Mouse (Mus musculus): Measurements from ENCODE around the gene B3glct.

The B3glct gene

DNA sequence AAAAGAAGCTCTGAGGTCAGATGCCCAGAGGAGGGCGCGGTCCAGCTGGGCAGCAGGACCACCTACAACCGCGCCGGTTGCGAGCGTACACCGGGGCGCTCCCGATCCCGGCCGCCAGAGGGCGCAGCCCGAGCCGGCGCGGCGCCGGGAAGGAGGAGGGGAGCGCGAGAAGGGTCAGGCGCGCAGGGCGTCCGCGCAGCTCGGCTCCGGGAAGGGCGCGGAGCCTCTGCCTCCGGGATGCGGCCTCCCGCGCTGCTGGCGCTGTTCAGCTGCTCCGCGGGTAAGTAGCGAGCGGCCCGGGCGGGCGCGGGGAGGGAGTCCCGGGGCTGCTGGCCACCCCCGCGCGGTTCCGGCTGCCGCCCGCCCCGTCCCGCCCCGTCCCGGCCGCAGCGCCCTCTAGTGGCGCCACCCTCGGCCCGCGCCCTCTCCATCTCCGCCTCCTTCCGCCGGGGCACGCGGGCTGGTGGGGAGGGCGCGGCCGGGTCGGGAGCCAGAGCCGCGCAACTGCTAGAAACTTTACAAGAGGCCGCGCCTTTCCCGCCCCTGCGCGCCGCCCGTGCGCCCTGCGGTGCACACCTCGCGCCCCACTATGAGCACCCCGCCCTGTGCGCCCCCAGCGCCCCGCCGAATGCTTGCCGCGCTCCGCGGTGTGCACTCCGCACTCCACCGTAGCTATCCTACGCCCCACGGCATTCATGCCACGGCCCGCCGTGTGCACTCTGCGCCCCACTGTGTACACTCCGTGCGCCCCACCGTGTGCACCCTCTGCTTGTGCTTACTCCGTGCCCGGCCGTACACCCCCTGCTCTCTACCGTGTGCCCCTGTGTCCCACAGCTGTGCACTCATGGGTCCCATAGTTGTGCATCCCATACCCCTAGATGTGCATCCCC, at the start of gene B3glct:
TSS of gene B3glct (plus strand) at position 131 of the 890 bp plus-strand sequence.
- DNase-seq, result peak; percentile 98

GRCm38 (mm10) chr5:149634409-149635035, 43.5 kb upstream of the B3glct start:
- no peak for DNase-seq

GRCm38 (mm10) chr5:149635556-149635955, 42.5 kb upstream of the B3glct start:
- DNase-seq, result no peak

DNA sequence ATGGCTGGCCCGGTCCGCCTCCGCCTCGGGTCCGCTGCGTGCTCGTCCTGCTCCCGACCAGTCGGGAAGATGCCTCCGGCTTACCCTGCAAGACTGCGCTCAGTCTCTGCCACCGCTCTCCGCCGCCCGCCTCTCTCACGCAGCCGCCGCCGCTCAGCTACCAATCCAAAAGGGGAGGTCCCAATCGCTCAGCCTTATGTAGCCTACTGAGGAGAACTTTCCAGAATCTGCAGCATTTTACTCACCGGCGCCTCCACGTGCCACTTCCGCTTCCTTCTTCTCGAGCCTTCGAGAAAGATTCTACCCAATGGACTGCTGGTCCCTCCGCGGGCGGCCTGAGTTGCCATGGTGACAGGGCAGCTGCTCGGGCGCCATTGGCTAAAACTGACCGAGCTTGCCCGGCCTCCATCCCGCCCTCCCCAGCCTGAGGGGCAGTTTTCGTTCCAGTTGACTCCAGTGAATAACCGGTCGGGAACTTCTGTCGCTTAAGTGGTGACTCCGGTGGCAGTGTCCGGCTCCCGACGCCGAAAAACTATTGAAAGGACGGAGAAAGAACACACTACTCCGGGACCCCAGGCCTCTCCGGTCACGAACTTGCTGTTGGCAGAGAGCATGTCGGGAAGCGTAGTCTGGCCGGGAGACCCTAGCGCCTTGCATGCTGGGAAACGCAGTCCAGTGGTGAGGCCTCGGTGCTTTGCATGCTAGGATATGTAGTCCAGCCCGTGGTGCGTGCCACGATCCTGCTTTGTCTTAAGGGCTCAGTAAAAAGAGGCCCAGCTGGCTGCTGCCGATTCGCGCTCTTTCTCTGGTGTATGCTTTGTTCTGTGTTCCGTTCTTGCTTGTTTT, 41.7 kb upstream of the B3glct start, which contains the start of gene Hsph1:
TSS of gene Hsph1 (minus strand) at position 302 of the 846 bp plus-strand sequence.
- DNase-seq, result peak; percentile 100

DNA sequence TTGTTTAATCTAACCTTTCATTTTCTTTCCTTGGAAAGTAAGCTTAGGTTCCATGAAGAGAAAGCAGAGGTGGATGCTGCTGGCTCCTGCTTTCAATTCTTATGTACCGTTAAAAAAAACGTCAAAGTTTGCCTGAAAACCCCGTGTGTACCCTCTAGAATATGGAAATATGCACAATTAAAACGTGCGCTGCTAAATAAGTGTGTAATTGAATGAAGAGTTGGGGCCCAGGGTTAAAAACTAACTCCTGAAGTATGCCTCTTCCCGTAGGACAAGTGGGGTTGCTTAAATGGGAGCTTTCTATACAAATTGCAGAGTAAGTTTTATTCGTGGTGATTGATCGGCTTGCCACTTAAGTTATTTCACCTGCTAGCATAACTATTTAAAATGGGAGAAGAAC, 40.7 kb upstream of the B3glct start:
- DNase-seq, result no peak

DNA sequence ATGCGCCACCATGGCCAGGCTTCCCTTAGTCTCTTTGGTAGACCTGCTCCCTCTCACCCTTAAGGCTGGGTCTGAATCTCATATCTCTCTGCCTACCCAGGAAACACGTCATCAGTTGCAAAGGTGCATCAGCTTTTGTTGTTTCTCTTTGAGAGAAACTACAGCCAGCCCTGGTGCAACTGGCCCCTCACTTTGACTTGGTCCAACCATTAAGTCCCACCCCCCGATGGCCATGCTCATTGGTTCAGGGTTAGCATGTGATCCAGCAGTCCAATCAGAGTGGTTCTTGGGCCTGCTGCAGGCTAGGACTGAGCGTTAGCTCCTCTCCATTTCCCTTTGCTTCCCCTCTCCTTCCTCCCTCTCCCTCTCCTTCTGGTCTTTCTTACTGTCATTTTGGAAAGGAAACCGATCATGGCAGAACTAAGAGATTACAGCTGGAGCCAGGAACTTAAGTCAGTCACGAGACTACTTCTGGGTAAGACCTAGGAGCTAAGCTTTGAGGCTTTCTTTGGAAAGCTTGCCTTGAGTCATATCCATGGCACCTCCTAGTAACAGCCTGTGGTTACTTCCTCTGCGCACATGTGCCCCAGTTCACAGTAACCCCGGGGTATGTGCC, 36.6 kb upstream of the B3glct start:
- DNase-seq, result no peak

- no peak for DNase-seq
Measured at GRCm38 (mm10) chr5:149642366-149642765, 35.7 kb upstream of the B3glct start.

GRCm38 (mm10) chr5:149642783-149643509, 35.1 kb upstream of the B3glct start:
- DNase-seq, result no peak

GRCm38 (mm10) chr5:149647367-149648115, 30.5 kb upstream of the B3glct start:
- DNase-seq, result no peak

DNA sequence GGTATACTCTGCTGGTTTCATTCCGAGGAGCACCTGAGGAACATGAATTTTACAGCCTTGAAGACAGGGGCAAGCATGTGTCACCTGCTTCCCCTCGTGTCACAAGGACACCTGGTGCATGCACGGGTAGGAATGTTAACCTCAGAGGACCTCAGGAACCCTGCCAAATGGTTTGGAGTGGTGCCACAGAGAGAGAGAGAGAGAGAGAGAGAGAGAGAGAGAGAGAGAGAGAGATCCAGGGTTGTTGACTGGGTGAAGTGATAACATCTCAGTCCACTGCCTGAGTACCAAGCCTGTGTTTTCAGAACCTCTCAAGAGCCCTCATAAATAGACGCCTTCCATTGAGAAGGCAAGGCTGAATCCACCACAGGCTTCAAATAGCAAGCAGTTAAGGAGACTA, 29.8 kb upstream of the B3glct start:
- no peak for DNase-seq

- DNase-seq, result no peak
Measured at GRCm38 (mm10) chr5:149648895-149649406, 29.1 kb upstream of the B3glct start.

DNA sequence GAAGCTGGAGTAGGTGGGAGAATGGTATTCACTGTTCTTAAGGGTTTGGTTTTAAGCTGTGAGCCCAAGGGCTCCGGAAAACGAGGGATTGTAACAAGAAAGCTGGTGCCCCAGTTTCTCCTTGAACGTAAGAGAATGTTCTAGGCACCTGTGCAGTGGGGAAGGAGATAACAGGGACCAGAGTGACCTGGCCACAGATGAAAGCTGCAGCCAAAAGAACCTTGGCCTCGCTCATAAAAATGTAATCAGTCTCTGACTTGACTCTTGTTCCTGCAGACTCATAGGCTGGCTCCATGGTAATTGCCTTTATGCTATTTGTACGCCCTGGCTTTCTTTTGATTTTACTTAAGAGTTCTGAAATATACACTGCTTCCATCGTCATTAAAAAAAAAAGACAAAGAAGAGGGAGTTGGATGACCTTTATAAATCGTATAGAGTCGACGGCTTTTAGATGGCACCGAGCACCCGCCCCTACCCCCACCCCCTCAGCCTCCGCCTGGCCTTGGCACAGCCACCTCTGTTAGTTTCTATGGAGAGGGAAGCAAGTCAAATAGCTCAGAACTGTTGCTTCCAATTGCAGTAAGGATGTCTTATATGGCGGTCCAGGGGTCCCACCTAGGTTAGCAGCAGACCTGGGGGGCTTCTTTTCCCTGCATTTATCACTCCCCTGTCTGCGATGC, 28.4 kb upstream of the B3glct start:
- no peak for DNase-seq

DNA sequence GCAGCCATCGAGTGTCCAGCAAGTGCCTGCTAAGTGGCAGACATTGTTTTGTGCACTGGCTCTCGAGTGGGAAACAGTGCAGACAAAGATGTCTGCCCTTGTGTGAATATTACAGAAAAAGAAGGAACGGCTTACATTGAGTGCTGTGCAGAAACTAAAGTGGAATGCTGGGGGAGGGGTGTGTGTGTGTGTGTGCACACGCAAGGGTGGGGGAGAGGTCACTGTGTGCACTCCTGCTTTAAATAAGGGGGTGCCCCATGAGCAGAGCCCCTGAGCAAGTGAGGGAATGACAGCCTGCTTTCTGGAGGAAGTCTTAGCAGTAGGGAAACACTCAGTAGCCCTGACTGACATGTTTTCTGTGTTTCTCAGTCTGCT, 27.9 kb upstream of the B3glct start:
- no peak for DNase-seq

DNA sequence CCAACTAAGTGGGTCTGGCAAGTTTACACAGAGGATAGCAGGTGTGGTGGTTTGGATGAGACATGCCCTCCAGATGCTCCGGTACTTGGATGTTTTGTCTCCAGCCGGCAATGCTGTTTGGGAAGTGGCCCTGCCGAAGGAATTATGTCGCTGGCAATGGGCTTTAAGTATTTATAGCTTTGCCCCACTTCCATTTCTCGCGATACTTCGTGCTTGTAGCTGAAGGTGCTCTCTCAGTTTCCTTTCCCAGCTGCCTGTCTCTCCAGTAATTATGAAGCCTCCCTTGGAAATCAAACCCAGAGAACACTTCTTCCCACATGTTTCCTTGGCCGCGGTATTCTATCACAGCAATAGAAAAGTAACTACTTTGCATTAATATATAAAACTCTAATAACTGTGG, 22.4 kb upstream of the B3glct start:
- no peak for DNase-seq

DNA sequence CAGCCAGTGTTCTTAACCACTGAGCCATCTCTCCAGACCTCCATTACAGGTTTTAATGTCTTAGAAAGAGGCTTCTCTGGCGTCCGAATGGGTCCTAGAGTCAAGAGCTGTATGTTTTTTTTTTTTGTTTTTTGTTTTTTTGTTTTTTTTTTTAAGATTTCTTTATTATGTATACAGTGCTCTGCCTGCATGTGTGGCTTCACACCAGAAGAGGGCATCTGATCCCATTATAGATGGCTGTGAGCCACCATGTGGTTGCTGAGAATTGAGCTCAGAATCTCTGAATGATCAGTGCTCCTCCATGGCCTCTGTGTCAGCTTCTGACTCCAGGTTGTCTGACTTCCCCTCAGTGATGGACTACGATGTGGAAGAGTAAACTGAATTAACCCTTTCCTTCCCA, 20.0 kb upstream of the B3glct start:
- DNase-seq, result no peak

DNA sequence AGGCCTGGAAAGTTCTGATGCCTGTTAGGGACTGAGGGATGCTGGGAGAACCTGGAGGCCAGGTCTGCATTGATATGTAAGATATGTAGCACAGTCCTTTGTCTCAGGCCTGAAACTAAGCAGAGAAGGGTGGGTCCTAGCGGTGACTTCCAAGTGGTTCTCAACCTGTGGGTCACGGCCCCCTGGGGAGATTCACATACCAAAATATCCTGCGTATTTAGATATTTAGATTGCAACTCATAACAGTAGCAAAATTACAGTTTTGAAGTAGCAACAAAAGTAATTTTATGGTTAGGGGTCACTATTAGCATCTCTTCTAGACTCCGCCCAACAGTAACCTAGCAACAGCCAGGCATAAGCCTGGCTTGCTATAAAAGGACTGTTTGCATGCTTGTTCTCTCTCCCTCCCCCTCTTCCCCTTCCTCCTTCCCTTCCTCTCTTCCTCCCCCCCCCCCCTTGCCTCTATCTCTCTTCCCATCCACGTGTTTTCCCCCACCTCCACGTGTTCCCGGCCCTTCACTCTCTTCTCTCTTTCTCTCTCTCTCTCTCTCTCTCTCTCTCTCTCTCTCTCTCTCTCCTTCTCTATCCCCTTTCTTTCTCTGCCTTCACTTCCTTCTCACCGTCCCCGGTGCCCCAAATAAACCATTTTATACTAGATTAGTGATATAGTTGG, 19.2 kb upstream of the B3glct start:
- DNase-seq, result no peak

- no peak for DNase-seq
Measured at GRCm38 (mm10) chr5:149659414-149659780, 18.6 kb upstream of the B3glct start.

DNA sequence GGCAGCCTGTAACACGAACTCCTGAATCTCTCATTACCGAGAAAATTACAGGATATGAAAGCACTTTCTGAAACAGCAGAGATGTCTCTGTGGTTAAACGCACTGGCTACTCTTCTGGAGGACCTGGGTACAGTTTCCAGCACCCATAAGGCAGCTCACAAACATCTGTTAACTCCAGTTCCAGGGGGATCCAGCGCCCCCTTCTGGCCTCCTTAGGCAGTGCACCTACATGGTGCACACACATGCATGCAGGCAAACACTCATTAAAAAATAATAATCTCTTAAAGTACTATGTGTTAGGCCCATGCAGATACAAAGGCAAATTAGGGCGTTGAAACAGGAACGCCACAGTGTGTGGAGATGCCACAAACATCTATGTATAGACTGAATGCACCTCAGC, 16.6 kb upstream of the B3glct start:
- no peak for DNase-seq

DNA sequence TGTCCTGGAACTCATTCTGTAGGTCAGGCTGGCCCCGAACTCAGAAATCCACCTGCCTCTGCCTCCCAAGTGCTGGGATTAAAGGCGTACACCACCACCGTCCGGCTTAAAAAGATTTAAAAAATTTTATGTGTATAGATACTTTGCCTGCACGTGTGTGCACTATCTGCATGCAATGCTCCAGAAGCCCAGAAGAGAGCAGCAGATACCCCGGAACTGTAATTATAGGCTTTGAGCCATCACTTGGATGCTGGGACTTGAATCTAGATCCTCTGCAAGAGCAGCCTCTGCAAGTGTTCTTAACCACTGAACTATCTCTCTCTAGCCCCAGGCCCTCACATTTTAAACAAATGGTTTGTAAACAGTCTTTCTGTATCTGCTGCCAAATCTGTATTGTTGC, 15.1 kb upstream of the B3glct start:
- DNase-seq, result no peak

DNA sequence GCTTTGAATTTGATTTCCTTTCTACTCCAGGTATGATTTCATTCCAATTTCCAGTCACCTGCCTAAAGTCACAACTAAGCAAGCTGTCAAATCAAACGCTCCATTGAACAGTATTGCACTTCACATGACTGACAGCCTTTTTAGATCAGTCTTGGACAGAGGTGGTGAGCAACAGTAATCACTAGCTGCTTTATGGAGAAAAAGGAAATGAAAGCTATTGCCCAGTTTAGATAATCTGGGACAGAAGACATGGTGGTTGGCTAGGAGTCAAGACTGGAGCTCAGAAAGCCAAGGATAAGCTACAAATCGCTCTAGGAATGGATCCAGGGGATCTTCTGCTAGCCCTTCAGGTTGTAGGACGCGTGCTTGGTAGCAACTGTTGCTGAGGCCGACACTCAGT, 14.6 kb upstream of the B3glct start:
- DNase-seq, result no peak
